Mouse (Mus musculus): ENCODE measurements around the gene Lsamp. TPM values are rescaled to one million over a fixed set of nuclear protein-coding genes. Genes with fewer than 3 reads are reported as not detected.

Lsamp gene
- polyA plus RNA-seq, 1 experiment from 2014 or later, result 11.8 TPM

DNA sequence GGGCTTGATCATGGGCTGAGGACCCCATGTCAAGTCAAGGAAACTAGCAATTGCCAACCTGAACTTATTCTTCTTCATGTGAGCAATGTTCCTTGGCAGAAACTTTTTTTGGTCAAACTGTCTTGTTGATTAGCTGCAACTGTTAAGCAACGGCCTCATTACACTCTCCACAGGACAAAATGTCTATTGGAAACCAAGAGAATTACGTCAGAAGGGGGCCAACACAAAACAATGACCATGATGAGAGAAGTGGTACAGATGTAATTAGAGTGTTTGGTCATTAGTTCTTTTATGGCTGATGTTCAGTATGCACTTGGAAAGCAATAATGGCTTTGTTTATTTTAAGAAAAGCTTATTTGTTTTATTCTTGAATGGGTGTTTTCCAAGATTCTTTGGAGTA, 989.9 kb downstream of the Lsamp start:
- Histone ChIP-seq H3K36me3 (no peaks in the 10 kb centered on the region), H3K27ac (no peak overlapping the region), H3K4me2 (no peak overlapping the region), H3K4me1 (no peaks in the 10 kb centered on the region), H3K9me3 (no peaks in the 10 kb centered on the region), H3K27me3 (no peaks in the 10 kb centered on the region), H3K4me3 (no peak overlapping the region), H3K9ac (no peak overlapping the region)
- no peak for ATAC-seq (ENCODE audit: insufficient number of reproducible peaks, insufficient read depth, low FRiP score, low TSS enrichment, low read depth)
- WGBS, result 70% methylated on average over 2 of the region's 2 CpGs

- H3K9me3 ChIP-seq, result no peaks in the 10 kb centered on the region
- H3K9ac ChIP-seq, result no peak overlapping the region
- no peak overlapping the region for H3K4me3 ChIP-seq
- H3K27ac ChIP-seq, result no peak overlapping the region
- H3K27me3 ChIP-seq, result no peaks in the 10 kb centered on the region
- no peaks in the 10 kb centered on the region for H3K36me3 ChIP-seq
- H3K4me2 ChIP-seq, result no peak overlapping the region
- ATAC-seq (ENCODE audit: insufficient number of reproducible peaks, insufficient read depth, low FRiP score, low TSS enrichment, low read depth), result no peak
- 30% methylated on average over 3 of the region's 3 CpGs for WGBS
- H3K4me1 ChIP-seq, result 0 out of 2 replicates have a peak, but pooled peaks cover 2% of the 10 kb centered on the region
These were observed 998.9 kb downstream of the Lsamp start for GRCm38 (mm10) chr16:40983026-40983425.

GRCm38 (mm10) chr16:41007569-41007968, 1023.4 kb downstream of the Lsamp start:
- 76% methylated on average over 5 of the region's 5 CpGs for WGBS
- Histone ChIP-seq H3K4me1 (no peaks in the 10 kb centered on the region), H3K36me3 (no peaks in the 10 kb centered on the region), H3K9me3 (no peaks in the 10 kb centered on the region), H3K9ac (no peak overlapping the region), H3K27me3 (no peaks in the 10 kb centered on the region), H3K4me3 (no peak overlapping the region), H3K27ac (no peak overlapping the region), H3K4me2 (no peak overlapping the region)
- ATAC-seq (ENCODE audit: insufficient number of reproducible peaks, insufficient read depth, low FRiP score, low TSS enrichment, low read depth), result no peak

- Histone ChIP-seq H3K9ac (no peak overlapping the region), H3K4me1 (no peaks in the 10 kb centered on the region), H3K4me3 (no peak overlapping the region), H3K27me3 (no peaks in the 10 kb centered on the region), H3K9me3 (no peaks in the 10 kb centered on the region), H3K36me3 (no peaks in the 10 kb centered on the region), H3K4me2 (no peak overlapping the region), H3K27ac (no peak overlapping the region)
- no peak for ATAC-seq (ENCODE audit: insufficient number of reproducible peaks, insufficient read depth, low FRiP score, low TSS enrichment, low read depth)
These were observed 1050.6 kb downstream of the Lsamp start for GRCm38 (mm10) chr16:41034746-41035145.

DNA sequence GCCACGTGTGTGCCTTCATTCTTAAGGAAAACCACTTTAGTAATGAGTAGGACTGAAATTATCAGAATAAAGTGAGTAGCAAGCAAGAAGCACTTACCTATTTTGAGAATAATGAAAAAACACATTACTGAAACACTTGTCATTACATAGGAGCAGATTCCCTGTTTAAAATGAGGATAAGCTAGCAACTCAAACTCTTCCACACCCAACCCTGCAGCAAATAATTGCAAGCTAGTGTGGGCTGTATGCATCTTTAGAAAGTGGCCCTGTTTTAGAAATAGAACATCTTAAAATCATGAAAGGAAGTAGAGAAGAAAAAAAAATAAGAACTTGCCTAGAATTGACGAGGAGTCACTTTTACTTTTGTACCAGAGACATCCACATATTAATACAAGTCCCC, 1057.5 kb downstream of the Lsamp start:
- no peak for ATAC-seq (ENCODE audit: insufficient number of reproducible peaks, insufficient read depth, low FRiP score, low TSS enrichment, low read depth)
- 66% methylated on average over 2 of the region's 2 CpGs for WGBS
- no peaks in the 10 kb centered on the region for H3K27me3 ChIP-seq
- H3K4me2 ChIP-seq, result no peak overlapping the region
- H3K36me3 ChIP-seq, result no peaks in the 10 kb centered on the region
- H3K4me3 ChIP-seq, result no peak overlapping the region
- H3K9me3 ChIP-seq, result no peaks in the 10 kb centered on the region
- H3K9ac ChIP-seq, result no peak overlapping the region
- no peak overlapping the region for H3K27ac ChIP-seq
- H3K4me1 ChIP-seq, result no peaks in the 10 kb centered on the region

GRCm38 (mm10) chr16:41063270-41063857, 1079.2 kb downstream of the Lsamp start:
- Histone ChIP-seq H3K4me1 (no peaks in the 10 kb centered on the region), H3K27me3 (no peaks in the 10 kb centered on the region), H3K9ac (no peak overlapping the region), H3K4me2 (no peak overlapping the region), H3K4me3 (no peak overlapping the region), H3K36me3 (no peaks in the 10 kb centered on the region), H3K27ac (no peak overlapping the region), H3K9me3 (no peaks in the 10 kb centered on the region)
- ATAC-seq (ENCODE audit: insufficient number of reproducible peaks, insufficient read depth, low FRiP score, low TSS enrichment, low read depth), result no peak
- WGBS, result 69% methylated on average over 7 of the region's 7 CpGs

DNA sequence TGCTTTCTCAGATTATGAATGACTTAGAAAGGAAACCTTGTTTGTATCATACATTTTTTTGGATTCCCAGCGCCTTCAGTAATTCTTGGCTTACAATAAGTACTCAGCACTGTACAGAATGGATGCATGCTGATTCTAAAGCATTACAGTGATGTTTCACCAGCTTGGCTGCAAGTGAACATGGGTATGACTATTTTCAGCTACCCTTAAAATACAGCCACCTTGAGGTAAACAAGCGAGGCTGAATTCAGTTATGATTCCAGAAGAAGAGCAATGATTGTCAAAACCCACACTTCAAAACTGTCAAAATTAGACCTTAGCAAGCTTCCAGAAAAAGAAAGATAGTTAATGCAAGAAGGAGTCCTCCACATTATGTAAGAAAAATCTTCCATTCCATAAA, 1089.3 kb downstream of the Lsamp start:
- H3K27me3 ChIP-seq, result no peaks in the 10 kb centered on the region
- H3K4me1 ChIP-seq, result no peaks in the 10 kb centered on the region
- H3K27ac ChIP-seq, result no peak overlapping the region
- no peaks in the 10 kb centered on the region for H3K9me3 ChIP-seq
- WGBS, result 88% methylated on average over 2 of the region's 2 CpGs
- no peak for ATAC-seq (ENCODE audit: insufficient number of reproducible peaks, insufficient read depth, low FRiP score, low TSS enrichment, low read depth)
- no peak overlapping the region for H3K9ac ChIP-seq
- H3K36me3 ChIP-seq, result no peaks in the 10 kb centered on the region
- no peak overlapping the region for H3K4me3 ChIP-seq
- no peak overlapping the region for H3K4me2 ChIP-seq

GRCm38 (mm10) chr16:41088648-41089047, 1104.5 kb downstream of the Lsamp start:
- no peak overlapping the region for H3K9ac ChIP-seq
- no peaks in the 10 kb centered on the region for H3K27me3 ChIP-seq
- H3K9me3 ChIP-seq, result no peaks in the 10 kb centered on the region
- no peak overlapping the region for H3K27ac ChIP-seq
- no peak overlapping the region for H3K4me3 ChIP-seq
- ATAC-seq (ENCODE audit: insufficient number of reproducible peaks, insufficient read depth, low FRiP score, low TSS enrichment, low read depth), result no peak
- 96% methylated on average over 2 of the region's 2 CpGs for WGBS
- H3K4me2 ChIP-seq, result no peak overlapping the region
- H3K36me3 ChIP-seq, result no peaks in the 10 kb centered on the region
- no peaks in the 10 kb centered on the region for H3K4me1 ChIP-seq

- no peak for ATAC-seq (ENCODE audit: insufficient number of reproducible peaks, insufficient read depth, low FRiP score, low TSS enrichment, low read depth)
- Histone ChIP-seq H3K27ac (no peak overlapping the region), H3K4me2 (no peak overlapping the region), H3K9me3 (no peaks in the 10 kb centered on the region), H3K9ac (no peak overlapping the region), H3K27me3 (no peaks in the 10 kb centered on the region), H3K4me1 (no peaks in the 10 kb centered on the region), H3K4me3 (no peak overlapping the region), H3K36me3 (no peaks in the 10 kb centered on the region)
- 67% methylated on average over 2 of the region's 2 CpGs for WGBS
These were observed 1105.9 kb downstream of the Lsamp start for GRCm38 (mm10) chr16:41090092-41090491.

GRCm38 (mm10) chr16:41091259-41091658, 1107.1 kb downstream of the Lsamp start:
- no peaks in the 10 kb centered on the region for H3K4me1 ChIP-seq
- H3K27ac ChIP-seq, result no peak overlapping the region
- no peak for ATAC-seq (ENCODE audit: insufficient number of reproducible peaks, insufficient read depth, low FRiP score, low TSS enrichment, low read depth)
- no peak overlapping the region for H3K9ac ChIP-seq
- no peaks in the 10 kb centered on the region for H3K9me3 ChIP-seq
- H3K4me3 ChIP-seq, result no peak overlapping the region
- no peaks in the 10 kb centered on the region for H3K27me3 ChIP-seq
- no peaks in the 10 kb centered on the region for H3K36me3 ChIP-seq
- no peak overlapping the region for H3K4me2 ChIP-seq

DNA sequence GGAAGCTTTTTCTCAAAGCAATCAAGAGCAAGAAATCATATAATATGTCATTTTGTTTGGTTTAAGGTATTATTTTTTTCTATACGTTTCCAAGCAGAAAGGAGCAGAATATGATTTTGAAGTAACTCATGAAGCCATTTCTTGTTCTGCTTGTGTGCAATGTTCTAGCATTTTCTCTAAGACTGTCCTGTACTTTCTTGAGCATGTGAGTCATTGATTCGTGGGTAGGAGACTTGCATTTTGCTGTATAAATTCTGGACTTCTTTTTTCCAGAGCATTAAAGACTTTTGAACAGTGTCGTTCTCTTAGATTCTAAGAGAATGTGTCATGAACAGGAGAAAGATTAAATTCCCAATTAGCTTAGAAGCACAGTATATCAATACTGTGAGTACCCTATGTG, 1118.6 kb downstream of the Lsamp start:
- no peak overlapping the region for H3K9ac ChIP-seq

GRCm38 (mm10) chr16:41124361-41124760, 1140.2 kb downstream of the Lsamp start:
- 40% methylated on average over 2 of the region's 2 CpGs for WGBS
- no peak for ATAC-seq (ENCODE audit: insufficient number of reproducible peaks, insufficient read depth, low FRiP score, low TSS enrichment, low read depth)
- H3K9ac ChIP-seq, result no peak overlapping the region

More for the DNA sequence above, 1118.6 kb downstream of the Lsamp start:
- Histone ChIP-seq H3K4me1 (no peaks in the 10 kb centered on the region), H3K27ac (no peak overlapping the region), H3K9me3 (no peaks in the 10 kb centered on the region), H3K27me3 (no peaks in the 10 kb centered on the region), H3K4me2 (no peak overlapping the region), H3K4me3 (no peak overlapping the region), H3K36me3 (no peaks in the 10 kb centered on the region)
- no peak for ATAC-seq (ENCODE audit: insufficient number of reproducible peaks, insufficient read depth, low FRiP score, low TSS enrichment, low read depth)
- 78% methylated on average over 3 of the region's 3 CpGs for WGBS

GRCm38 (mm10) chr16:41125051-41125450, 1140.9 kb downstream of the Lsamp start:
- Histone ChIP-seq H3K4me3 (no peak overlapping the region), H3K36me3 (no peaks in the 10 kb centered on the region), H3K9ac (no peak overlapping the region), H3K4me2 (no peak overlapping the region), H3K9me3 (no peaks in the 10 kb centered on the region), H3K27ac (no peak overlapping the region), H3K27me3 (no peaks in the 10 kb centered on the region), H3K4me1 (no peaks in the 10 kb centered on the region)
- WGBS, result 95% methylated on average over 2 of the region's 2 CpGs
- no peak for ATAC-seq (ENCODE audit: insufficient number of reproducible peaks, insufficient read depth, low FRiP score, low TSS enrichment, low read depth)

More at GRCm38 (mm10) chr16:41124361-41124760, 1140.2 kb downstream of the Lsamp start:
- no peaks in the 10 kb centered on the region for H3K27me3 ChIP-seq
- H3K36me3 ChIP-seq, result no peaks in the 10 kb centered on the region
- H3K27ac ChIP-seq, result no peak overlapping the region
- H3K4me3 ChIP-seq, result no peak overlapping the region
- H3K9me3 ChIP-seq, result no peaks in the 10 kb centered on the region
- H3K4me2 ChIP-seq, result no peak overlapping the region
- H3K4me1 ChIP-seq, result no peaks in the 10 kb centered on the region

All from embryonic facial prominence, embryonic 13.5 days (tissue).